Mouse (Mus musculus): Measurements from ENCODE around the gene Man1a. TPM values are rescaled to one million over a fixed set of nuclear protein-coding genes. Genes with fewer than 3 reads are reported as not detected.

The Man1a gene
- polyA plus RNA-seq, 1 experiment, result 4.2 TPM

DNA sequence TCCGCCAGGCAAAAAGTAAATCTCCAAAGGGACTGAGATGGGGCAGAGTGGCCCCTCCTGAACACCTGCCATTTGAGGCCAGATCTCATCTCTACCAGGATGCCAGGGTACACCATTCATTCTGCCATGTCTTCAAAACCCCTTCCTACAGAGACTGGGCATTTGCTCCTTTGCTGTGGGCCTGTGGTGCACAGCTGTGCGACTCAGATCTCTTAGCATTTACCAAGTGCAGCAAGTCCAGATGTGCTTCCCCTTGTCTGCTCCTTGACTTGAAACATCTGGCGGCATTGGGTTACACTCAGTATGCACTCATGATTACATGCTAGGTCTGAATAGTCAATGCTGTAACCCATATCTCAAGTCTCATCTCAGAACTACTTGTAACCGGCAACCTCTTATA is 28.5 kb downstream of the Man1a start:
- TF ChIP-seq MAX (IDR thresholded peaks at IDR 0.05), result no peak
- no peak for TF ChIP-seq MYOG (IDR thresholded peaks at IDR 0.05; ENCODE audit: control insufficient read depth, extremely low read depth, insufficient read length)
- TF ChIP-seq CTCF (IDR thresholded peaks at IDR 0.05; ENCODE audit: control insufficient read depth, insufficient read depth, insufficient read length), result no peak
- TF ChIP-seq MYOD1 (IDR thresholded peaks at IDR 0.05; ENCODE audit: control insufficient read depth, insufficient read length, low read depth), result no peak
- TF ChIP-seq FOSL1 (IDR thresholded peaks at IDR 0.05; ENCODE audit: insufficient read depth, low read length, poor library complexity, severe bottlenecking), result no peak
- H3K79me3 ChIP-seq (ENCODE audit: low read depth), result peaks cover 1% of the 10 kb centered on the region
- no peaks in the 10 kb centered on the region for H3K27me3 ChIP-seq (ENCODE audit: control insufficient read depth, insufficient read depth, insufficient read length)
- no peaks in the 10 kb centered on the region for H3K36me3 ChIP-seq (ENCODE audit: control insufficient read depth, insufficient read depth)
- H3ac ChIP-seq (ENCODE audit: control insufficient read depth, insufficient read length, low read depth), result no peak overlapping the region
- H3K4me3 ChIP-seq (ENCODE audit: insufficient read depth, poor library complexity, severe bottlenecking), result no peak overlapping the region
- no peaks in the 10 kb centered on the region for H3K79me2 ChIP-seq (ENCODE audit: control insufficient read depth, insufficient read depth)

- Histone ChIP-seq H3ac (ENCODE audit: control insufficient read depth, insufficient read length, low read depth) (no peak overlapping the region), H3K79me3 (ENCODE audit: low read depth) (no peaks in the 10 kb centered on the region), H3K36me3 (ENCODE audit: control insufficient read depth, insufficient read depth) (no peaks in the 10 kb centered on the region), H3K79me2 (ENCODE audit: control insufficient read depth, insufficient read depth) (no peaks in the 10 kb centered on the region), H3K4me3 (ENCODE audit: insufficient read depth, poor library complexity, severe bottlenecking) (no peak overlapping the region), H3K27me3 (ENCODE audit: control insufficient read depth, insufficient read depth, insufficient read length) (no peaks in the 10 kb centered on the region)
- TF ChIP-seq FOSL1 (IDR thresholded peaks at IDR 0.05; ENCODE audit: insufficient read depth, low read length, poor library complexity, severe bottlenecking) (no peak), USF1 (IDR thresholded peaks at IDR 0.05; ENCODE audit: low read depth) (no peak)
These were observed 33.1 kb downstream of the Man1a start for GRCm38 (mm10) chr10:54043358-54043757.

DNA sequence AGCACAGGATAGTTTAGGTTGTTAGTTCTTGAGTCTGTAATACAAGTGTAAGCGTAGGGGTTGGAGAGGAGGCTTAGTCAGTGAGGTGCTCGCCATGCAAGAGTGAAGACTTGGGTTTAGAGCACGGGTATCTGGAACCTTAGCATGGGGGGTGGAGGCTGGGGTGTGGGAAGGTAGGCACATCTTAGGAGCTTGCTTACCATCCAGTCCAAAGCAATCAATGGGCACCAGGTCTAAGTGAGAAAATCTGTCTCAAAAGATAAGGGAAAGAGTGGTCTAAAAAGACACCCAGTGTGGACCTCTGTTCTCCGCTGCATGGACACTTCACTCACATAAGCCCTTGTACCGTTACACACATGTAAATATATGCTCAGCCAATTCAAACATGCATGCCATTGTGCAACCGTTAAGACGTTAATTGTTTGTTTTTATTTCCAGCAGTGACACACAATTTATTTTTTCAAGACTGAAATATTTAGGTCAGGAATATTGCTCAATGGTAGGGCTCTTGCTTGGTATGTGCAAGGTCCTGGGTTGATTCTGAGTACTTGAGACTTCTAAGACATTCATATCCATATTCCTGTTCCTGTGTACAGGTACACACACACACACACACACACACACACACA is 34.1 kb downstream of the Man1a start:
- H3K36me3 ChIP-seq (ENCODE audit: control insufficient read depth, insufficient read depth), result no peaks in the 10 kb centered on the region
- H3K27me3 ChIP-seq (ENCODE audit: control insufficient read depth, insufficient read depth, insufficient read length), result no peaks in the 10 kb centered on the region
- H3K4me3 ChIP-seq (ENCODE audit: insufficient read depth, poor library complexity, severe bottlenecking), result no peak overlapping the region
- H3K79me2 ChIP-seq (ENCODE audit: control insufficient read depth, insufficient read depth), result no peaks in the 10 kb centered on the region
- H3ac ChIP-seq (ENCODE audit: control insufficient read depth, insufficient read length, low read depth), result no peak overlapping the region
- no peaks in the 10 kb centered on the region for H3K79me3 ChIP-seq (ENCODE audit: low read depth)
- no peak for TF ChIP-seq CEBPB (IDR thresholded peaks at IDR 0.05; ENCODE audit: low read depth)

- Histone ChIP-seq H3K79me3 (ENCODE audit: low read depth) (no peaks in the 10 kb centered on the region), H3K4me3 (ENCODE audit: insufficient read depth, poor library complexity, severe bottlenecking) (no peak overlapping the region), H3ac (ENCODE audit: control insufficient read depth, insufficient read length, low read depth) (no peak overlapping the region), H3K36me3 (ENCODE audit: control insufficient read depth, insufficient read depth) (no peaks in the 10 kb centered on the region), H3K79me2 (ENCODE audit: control insufficient read depth, insufficient read depth) (no peaks in the 10 kb centered on the region), H3K27me3 (ENCODE audit: control insufficient read depth, insufficient read depth, insufficient read length) (no peaks in the 10 kb centered on the region)
- no peak for TF ChIP-seq MAX (IDR thresholded peaks at IDR 0.05)
- no peak for TF ChIP-seq CEBPB (IDR thresholded peaks at IDR 0.05; ENCODE audit: low read depth)
- TF ChIP-seq USF1 (IDR thresholded peaks at IDR 0.05; ENCODE audit: low read depth), result no peak
- no peak for TF ChIP-seq CTCF (IDR thresholded peaks at IDR 0.05; ENCODE audit: control insufficient read depth, insufficient read depth, insufficient read length)
- TF ChIP-seq MYOD1 (IDR thresholded peaks at IDR 0.05; ENCODE audit: control insufficient read depth, insufficient read length, low read depth), result no peak
- no peak for TF ChIP-seq FOSL1 (IDR thresholded peaks at IDR 0.05; ENCODE audit: insufficient read depth, low read length, poor library complexity, severe bottlenecking)
- TF ChIP-seq MYOG (IDR thresholded peaks at IDR 0.05; ENCODE audit: control insufficient read depth, extremely low read depth, insufficient read length), result no peak
These were observed 35.9 kb downstream of the Man1a start for GRCm38 (mm10) chr10:54040261-54041165.

DNA sequence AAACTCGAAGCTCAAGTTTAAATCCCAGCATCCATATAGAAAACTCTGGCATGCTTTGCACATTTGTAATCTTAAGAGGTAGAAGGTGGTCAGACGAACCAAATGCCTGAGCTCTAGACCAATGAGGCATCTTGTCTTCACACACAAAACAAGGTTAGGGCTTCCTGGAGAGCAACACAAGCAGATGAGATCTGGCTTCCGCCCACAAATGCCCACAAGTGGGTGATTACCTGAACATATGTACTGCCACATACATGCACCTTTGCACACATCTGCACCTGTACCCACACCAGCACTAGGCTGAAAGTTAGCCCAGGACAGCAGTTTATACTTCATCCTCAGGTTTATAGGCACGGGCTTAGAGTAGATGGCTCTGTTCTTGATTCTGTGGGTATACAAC is 36.7 kb downstream of the Man1a start:
- no peaks in the 10 kb centered on the region for H3K36me3 ChIP-seq (ENCODE audit: control insufficient read depth, insufficient read depth)
- H3K27me3 ChIP-seq (ENCODE audit: control insufficient read depth, insufficient read depth, insufficient read length), result no peaks in the 10 kb centered on the region
- TF ChIP-seq CTCF (IDR thresholded peaks at IDR 0.05; ENCODE audit: control insufficient read depth, insufficient read depth, insufficient read length) (no peak), MAX (IDR thresholded peaks at IDR 0.05) (no peak), FOSL1 (IDR thresholded peaks at IDR 0.05; ENCODE audit: insufficient read depth, low read length, poor library complexity, severe bottlenecking) (no peak), MYOD1 (IDR thresholded peaks at IDR 0.05; ENCODE audit: control insufficient read depth, insufficient read length, low read depth) (no peak), MYOG (IDR thresholded peaks at IDR 0.05; ENCODE audit: control insufficient read depth, extremely low read depth, insufficient read length) (no peak), CEBPB (IDR thresholded peaks at IDR 0.05; ENCODE audit: low read depth) (no peak), USF1 (IDR thresholded peaks at IDR 0.05; ENCODE audit: low read depth) (no peak)
- H3ac ChIP-seq (ENCODE audit: control insufficient read depth, insufficient read length, low read depth), result no peak overlapping the region
- no peaks in the 10 kb centered on the region for H3K79me2 ChIP-seq (ENCODE audit: control insufficient read depth, insufficient read depth)
- no peaks in the 10 kb centered on the region for H3K79me3 ChIP-seq (ENCODE audit: low read depth)
- no peak overlapping the region for H3K4me3 ChIP-seq (ENCODE audit: insufficient read depth, poor library complexity, severe bottlenecking)

- TF ChIP-seq FOSL1 (IDR thresholded peaks at IDR 0.05; ENCODE audit: insufficient read depth, low read length, poor library complexity, severe bottlenecking), result no peak
- TF ChIP-seq CEBPB (IDR thresholded peaks at IDR 0.05; ENCODE audit: low read depth), result no peak
- no peak for TF ChIP-seq MAX (IDR thresholded peaks at IDR 0.05)
- no peak for TF ChIP-seq CTCF (IDR thresholded peaks at IDR 0.05; ENCODE audit: control insufficient read depth, insufficient read depth, insufficient read length)
- no peak for TF ChIP-seq MYOD1 (IDR thresholded peaks at IDR 0.05; ENCODE audit: control insufficient read depth, insufficient read length, low read depth)
- TF ChIP-seq MYOG (IDR thresholded peaks at IDR 0.05; ENCODE audit: control insufficient read depth, extremely low read depth, insufficient read length), result no peak
- TF ChIP-seq USF1 (IDR thresholded peaks at IDR 0.05; ENCODE audit: low read depth), result no peak
- H3K27me3 ChIP-seq (ENCODE audit: control insufficient read depth, insufficient read depth, insufficient read length), result no peaks in the 10 kb centered on the region
These were observed 37.7 kb downstream of the Man1a start for GRCm38 (mm10) chr10:54038734-54039133.

More at GRCm38 (mm10) chr10:54038734-54039133, 37.7 kb downstream of the Man1a start:
- no peak overlapping the region for H3K4me3 ChIP-seq (ENCODE audit: insufficient read depth, poor library complexity, severe bottlenecking)
- no peaks in the 10 kb centered on the region for H3K79me3 ChIP-seq (ENCODE audit: low read depth)
- H3ac ChIP-seq (ENCODE audit: control insufficient read depth, insufficient read length, low read depth), result no peak overlapping the region
- H3K79me2 ChIP-seq (ENCODE audit: control insufficient read depth, insufficient read depth), result no peaks in the 10 kb centered on the region
- no peaks in the 10 kb centered on the region for H3K36me3 ChIP-seq (ENCODE audit: control insufficient read depth, insufficient read depth)
